ENCODE assay signal across 10 mouse cellular contexts in genomic region chr10:69523202-69523601, GRCm38 (mm10).
DNase-seq lines count a peak whose midpoint lies in the region; ATAC-seq and TF ChIP-seq lines count a peak whose summit lies in the region.
"Had no signal": no experiment of that assay in that cellular context is flagged by ENCODE, and none has a peak within 500 bp of the region (broad histone marks: within the 10 kb centered on the region; RNA-seq: fewer than 3 reads in every experiment).

No protein-coding gene starts in this region.

- no peaks in the 10 kb centered on the region for H3K36me3 ChIP-seq in midbrain, embryonic 10.5 days
- no peaks in the 10 kb centered on the region for H3K36me3 ChIP-seq in midbrain, embryonic 11.5 days (ENCODE audit: control insufficient read depth, insufficient read depth, low read length)

- no peak overlapping the region for H3K9ac ChIP-seq in midbrain, embryonic 11.5 days (ENCODE audit: low read length)

- peak; percentile 49 for TF ChIP-seq CTCF in gastrocnemius, adult 2 months (IDR thresholded peaks at IDR 0.05)
- TF ChIP-seq CTCF in brain, embryonic 14.5 days (IDR thresholded peaks at IDR 0.05; ENCODE audit: borderline replicate concordance, extremely low read depth, insufficient read depth, insufficient read length): peak; percentile 32; the same call in 1 of the 2 replicates

- intact Hi-C loops in gastrocnemius, adult 2 months (cut with DNase I): no loop called here
- intact Hi-C loops in gastrocnemius, postnatal 14 days (cut with DNase I; ENCODE audit: low total_unique reads): no loop called here

- DNase-seq in gastrocnemius, adult 2 months: peak; percentile 36
- DNase-seq in gastrocnemius, postnatal 14 days: no peak
- DNase-seq in midbrain, embryonic 10.5 days (ENCODE audit: low spot score): peak; percentile 20
- DNase-seq in midbrain, embryonic 11.5 days (ENCODE audit: low spot score, missing footprints): no peak
- DNase-seq in brain, embryonic 14.5 days (ENCODE audit: low read depth): no peak
- peak; percentile 53 for DNase-seq in testis, postnatal 10 days (ENCODE audit: low spot score)
- no peak for DNase-seq in right cerebral cortex, postnatal 10 days (ENCODE audit: low spot score in 2 of 2)
- DNase-seq in gastrocnemius, adult 8-10 months (ENCODE audit: low spot score in 2 of 2): no peak
- DNase-seq: embryo, embryonic 11 days had no signal

- H3K9me3 ChIP-seq in midbrain, embryonic 10.5 days (replicated peaks): no peaks in the 10 kb centered on the region
- no peaks in the 10 kb centered on the region for H3K9me3 ChIP-seq in midbrain, embryonic 11.5 days (ENCODE audit: control insufficient read depth, low read length)

- no peaks in the 10 kb centered on the region for H3K27me3 ChIP-seq in midbrain, embryonic 10.5 days (ENCODE audit: low read depth, poor library complexity, severe bottlenecking)
- no peaks in the 10 kb centered on the region for H3K27me3 ChIP-seq in midbrain, embryonic 11.5 days (ENCODE audit: control insufficient read depth, insufficient read depth, low read length)

- no peak for TF ChIP-seq POLR2A in brain, embryonic 14.5 days (IDR thresholded peaks at IDR 0.05; ENCODE audit: borderline replicate concordance, extremely low read depth, insufficient read depth, insufficient read length, poor library complexity, severe bottlenecking)

- peaks cover 6% of the 10 kb centered on the region for H3K4me1 ChIP-seq in midbrain, embryonic 10.5 days
- H3K4me1 ChIP-seq in midbrain, embryonic 11.5 days (ENCODE audit: control insufficient read depth, insufficient read depth, low read length): no peaks in the 10 kb centered on the region

- no peak overlapping the region for H3K4me3 ChIP-seq in gastrocnemius, adult 2 months
- no peak overlapping the region for H3K4me3 ChIP-seq in midbrain, embryonic 10.5 days
- H3K4me3 ChIP-seq in midbrain, embryonic 11.5 days (ENCODE audit: low read depth, low read length): no peak overlapping the region

- no peak overlapping the region for H3K4me2 ChIP-seq in midbrain, embryonic 11.5 days

- 76% methylated on average over 3 of the region's 3 CpGs for WGBS in midbrain, embryonic 10.5 days
- 70% methylated on average over 3 of the region's 3 CpGs for WGBS in midbrain, embryonic 11.5 days

- ATAC-seq in midbrain, embryonic 11.5 days (ENCODE audit: low FRiP score): no peak

- no peak overlapping the region for H3K27ac ChIP-seq in gastrocnemius, adult 2 months
- no peak overlapping the region for H3K27ac ChIP-seq in midbrain, embryonic 10.5 days (replicated peaks)
- H3K27ac ChIP-seq in midbrain, embryonic 11.5 days (ENCODE audit: low read depth, low read length): no peak overlapping the region
- H3K27ac ChIP-seq: macrophage had no signal

Comparison
In these comparisons a context has a peak if more than half of its experiments do, and no peak if none do; other contexts are left out.
1. DNase-seq: peak in gastrocnemius, adult 2 months (single experiment), midbrain, embryonic 10.5 days (single experiment) and testis, postnatal 10 days (single experiment); none in gastrocnemius, postnatal 14 days (single experiment), midbrain, embryonic 11.5 days (single experiment), brain, embryonic 14.5 days (single experiment), right cerebral cortex, postnatal 10 days (0 of 2) and gastrocnemius, adult 8-10 months (0 of 2).